Mouse (Mus musculus): ENCODE measurements at regions not wholly inside any gene's neighbourhood (a gene's known extent, or its start where the extent isn't known, plus 50 kb on each side); places are given as distances from the start of the nearest gene placed in this dataset.
"Not testable (repeated sequence)": the region's sequence is repeated elsewhere in the genome, so short reads cannot be mapped to it uniquely, and the experiment has no call there.

- DNase-seq (ENCODE audit: low spot score) (no peak), ATAC-seq (no peak)
- no peaks in the 10 kb centered on the region; the same call in 1 of the 2 replicates for H3K4me1 ChIP-seq (ENCODE audit: control insufficient read depth, insufficient read depth, low read length)
- 100% methylated on average over 1 of the region's 1 CpGs for WGBS
- no peaks in the 10 kb centered on the region for H3K9me3 ChIP-seq (replicated peaks; ENCODE audit: control insufficient read depth, low read length)
- H3K9ac ChIP-seq (ENCODE audit: low read length) = no peak overlapping the region
- no peak overlapping the region for H3K4me3 ChIP-seq (ENCODE audit: low read depth, low read length)
- no peaks in the 10 kb centered on the region for H3K27me3 ChIP-seq (replicated peaks; ENCODE audit: control insufficient read depth, insufficient read depth, low read length)
- no peak overlapping the region for H3K27ac ChIP-seq (ENCODE audit: low read depth, low read length)
- H3K4me2 ChIP-seq (ENCODE audit: low read length) = no peak overlapping the region
- no peaks in the 10 kb centered on the region for H3K36me3 ChIP-seq (ENCODE audit: control insufficient read depth, insufficient read depth, low read length)
Observed at GRCm38 (mm10) chr17:94866630-94867029, 116.8 kb upstream of the Mettl4 start.

- WGBS = 15% methylated on average over 21 of the region's 21 CpGs
- H3K9ac ChIP-seq (ENCODE audit: low read length) = peak overlapping the region; percentile 59
- H3K27me3 ChIP-seq (replicated peaks; ENCODE audit: control insufficient read depth, insufficient read depth, low read length); H3K36me3 ChIP-seq (ENCODE audit: control insufficient read depth, insufficient read depth, low read length); H3K27ac ChIP-seq (ENCODE audit: low read depth, low read length); H3K9me3 ChIP-seq (replicated peaks; ENCODE audit: control insufficient read depth, low read length); H3K4me1 ChIP-seq (ENCODE audit: control insufficient read depth, insufficient read depth, low read length): not testable (repeated sequence)
- H3K4me3 ChIP-seq (ENCODE audit: low read depth, low read length) = peak overlapping the region; percentile 39
- DNase-seq (ENCODE audit: low spot score) (peak; percentile 74), ATAC-seq (peak; percentile 98)
- H3K4me2 ChIP-seq (ENCODE audit: low read length) = peak overlapping the region; percentile 53
Observed at GRCm38 (mm10) chr17:94864531-94865318, 114.9 kb upstream of the Mettl4 start.

- H3K9ac ChIP-seq (ENCODE audit: low read length); H3K27ac ChIP-seq (ENCODE audit: low read depth, low read length); H3K4me2 ChIP-seq (ENCODE audit: low read length); H3K4me3 ChIP-seq (ENCODE audit: low read depth, low read length); H3K27me3 ChIP-seq (replicated peaks; ENCODE audit: control insufficient read depth, insufficient read depth, low read length); H3K36me3 ChIP-seq (ENCODE audit: control insufficient read depth, insufficient read depth, low read length); ATAC-seq; H3K4me1 ChIP-seq (ENCODE audit: control insufficient read depth, insufficient read depth, low read length); H3K9me3 ChIP-seq (replicated peaks; ENCODE audit: control insufficient read depth, low read length); DNase-seq (ENCODE audit: low spot score): not testable (repeated sequence)
- WGBS = 87% methylated on average over 4 of the region's 4 CpGs
Observed at GRCm38 (mm10) chr17:94854698-94855097, 104.9 kb upstream of the Mettl4 start.

GRCm38 (mm10) chr17:94834446-94835117 lies 84.8 kb upstream of the Mettl4 start:
- DNase-seq (ENCODE audit: low spot score) (peak; percentile 91), ATAC-seq (peak; percentile 98)
- Histone ChIP-seq H3K36me3 (ENCODE audit: control insufficient read depth, insufficient read depth, low read length) (no peaks in the 10 kb centered on the region), H3K9me3 (replicated peaks; ENCODE audit: control insufficient read depth, low read length) (peaks cover 4% of the 10 kb centered on the region; the same call in 1 of the 2 replicates), H3K4me3 (ENCODE audit: low read depth, low read length) (peak overlapping the region; percentile 65), H3K27me3 (replicated peaks; ENCODE audit: control insufficient read depth, insufficient read depth, low read length) (no peaks in the 10 kb centered on the region), H3K4me1 (ENCODE audit: control insufficient read depth, insufficient read depth, low read length) (peaks cover 6% of the 10 kb centered on the region; the same call in 1 of the 2 replicates), H3K4me2 (ENCODE audit: low read length) (peak overlapping the region; percentile 70), H3K27ac (ENCODE audit: low read depth, low read length) (peak overlapping the region; percentile 67), H3K9ac (ENCODE audit: low read length) (peak overlapping the region; percentile 69)
- WGBS = 2% methylated on average over 20 of the region's 20 CpGs

GRCm38 (mm10) chr17:94834067-94834445 lies 84.2 kb upstream of the Mettl4 start:
- ATAC-seq (peak; percentile 69; the same call in 1 of the 2 replicates), DNase-seq (ENCODE audit: low spot score) (peak; percentile 16)
- not testable (repeated sequence) for H3K27me3 ChIP-seq (replicated peaks; ENCODE audit: control insufficient read depth, insufficient read depth, low read length); H3K36me3 ChIP-seq (ENCODE audit: control insufficient read depth, insufficient read depth, low read length); H3K4me1 ChIP-seq (ENCODE audit: control insufficient read depth, insufficient read depth, low read length); H3K9me3 ChIP-seq (replicated peaks; ENCODE audit: control insufficient read depth, low read length)
- WGBS = 5% methylated on average over 9 of the region's 9 CpGs
- Histone ChIP-seq H3K4me2 (ENCODE audit: low read length) (peak overlapping the region; percentile 70), H3K27ac (ENCODE audit: low read depth, low read length) (peak overlapping the region; percentile 67), H3K9ac (ENCODE audit: low read length) (peak overlapping the region; percentile 69), H3K4me3 (ENCODE audit: low read depth, low read length) (peak overlapping the region; percentile 65)

- not testable (repeated sequence) for H3K4me2 ChIP-seq (ENCODE audit: low read length); H3K27ac ChIP-seq (ENCODE audit: low read depth, low read length); H3K4me1 ChIP-seq (ENCODE audit: control insufficient read depth, insufficient read depth, low read length); H3K9ac ChIP-seq (ENCODE audit: low read length); H3K9me3 ChIP-seq (replicated peaks; ENCODE audit: control insufficient read depth, low read length); DNase-seq (ENCODE audit: low spot score); H3K36me3 ChIP-seq (ENCODE audit: control insufficient read depth, insufficient read depth, low read length); H3K4me3 ChIP-seq (ENCODE audit: low read depth, low read length); H3K27me3 ChIP-seq (replicated peaks; ENCODE audit: control insufficient read depth, insufficient read depth, low read length); ATAC-seq
- WGBS = 83% methylated on average over 1 of the region's 1 CpGs
Observed at GRCm38 (mm10) chr17:94826415-94826814, 76.6 kb upstream of the Mettl4 start.

- DNase-seq (ENCODE audit: low spot score) (no peak), ATAC-seq (no peak)
- Histone ChIP-seq H3K9ac (ENCODE audit: low read length) (no peak overlapping the region), H3K9me3 (replicated peaks; ENCODE audit: control insufficient read depth, low read length) (peaks cover 5% of the 10 kb centered on the region; the same call in 1 of the 2 replicates), H3K27ac (ENCODE audit: low read depth, low read length) (no peak overlapping the region), H3K4me3 (ENCODE audit: low read depth, low read length) (no peak overlapping the region), H3K4me2 (ENCODE audit: low read length) (no peak overlapping the region), H3K36me3 (ENCODE audit: control insufficient read depth, insufficient read depth, low read length) (peaks cover 3% of the 10 kb centered on the region; the same call in 1 of the 2 replicates), H3K27me3 (replicated peaks; ENCODE audit: control insufficient read depth, insufficient read depth, low read length) (no peaks in the 10 kb centered on the region), H3K4me1 (ENCODE audit: control insufficient read depth, insufficient read depth, low read length) (no peaks in the 10 kb centered on the region)
Observed at GRCm38 (mm10) chr17:94808758-94809157, 58.9 kb upstream of the Mettl4 start.

All from forebrain, embryonic 14.5 days (tissue).